Mouse (Mus musculus): Measurements from ENCODE around the gene Pdcd1lg2. TPM values are rescaled to one million over a fixed set of nuclear protein-coding genes. Genes with fewer than 3 reads are reported as not detected.

Gene Pdcd1lg2
- polyA plus RNA-seq, 1 experiment from 2014 or later = not detected

- Histone ChIP-seq H3K27ac (no peak overlapping the region), H3K9ac (no peak overlapping the region), H3K4me3 (no peak overlapping the region), H3K4me2 (replicated peaks) (no peak overlapping the region), H3K9me3 (replicated peaks) (no peaks in the 10 kb centered on the region), H3K36me3 (no peaks in the 10 kb centered on the region), H3K4me1 (no peaks in the 10 kb centered on the region), H3K27me3 (no peaks in the 10 kb centered on the region)
- ATAC-seq (ENCODE audit: low FRiP score) = no peak
- 100% methylated on average over 1 of the region's 1 CpGs for WGBS
Measured at GRCm38 (mm10) chr19:29388818-29389217, 21.9 kb upstream of the Pdcd1lg2 start.

GRCm38 (mm10) chr19:29390483-29390882, 20.2 kb upstream of the Pdcd1lg2 start:
- ATAC-seq (ENCODE audit: low FRiP score) = no peak
- Histone ChIP-seq H3K4me1 (no peaks in the 10 kb centered on the region), H3K27me3 (no peaks in the 10 kb centered on the region), H3K9me3 (replicated peaks) (no peaks in the 10 kb centered on the region), H3K27ac (no peak overlapping the region), H3K4me3 (no peak overlapping the region), H3K36me3 (no peaks in the 10 kb centered on the region), H3K9ac (no peak overlapping the region), H3K4me2 (replicated peaks) (no peak overlapping the region)
- 83% methylated on average over 5 of the region's 5 CpGs for WGBS

GRCm38 (mm10) chr19:29391279-29391678, 19.4 kb upstream of the Pdcd1lg2 start:
- H3K9ac ChIP-seq = no peak overlapping the region
- WGBS = 81% methylated on average over 4 of the region's 4 CpGs
- no peak overlapping the region for H3K4me3 ChIP-seq
- no peak for ATAC-seq (ENCODE audit: low FRiP score)
- no peak overlapping the region for H3K27ac ChIP-seq
- H3K4me1 ChIP-seq = no peaks in the 10 kb centered on the region
- H3K9me3 ChIP-seq (replicated peaks) = no peaks in the 10 kb centered on the region
- H3K36me3 ChIP-seq = no peaks in the 10 kb centered on the region
- no peak overlapping the region for H3K4me2 ChIP-seq (replicated peaks)
- H3K27me3 ChIP-seq = no peaks in the 10 kb centered on the region

- H3K36me3 ChIP-seq = no peaks in the 10 kb centered on the region
- H3K9ac ChIP-seq = no peak overlapping the region
- no peak overlapping the region for H3K4me2 ChIP-seq (replicated peaks)
- no peaks in the 10 kb centered on the region for H3K27me3 ChIP-seq
- WGBS = 94% methylated on average over 9 of the region's 9 CpGs
- no peak overlapping the region for H3K27ac ChIP-seq
- no peak overlapping the region for H3K4me3 ChIP-seq
- no peaks in the 10 kb centered on the region for H3K4me1 ChIP-seq
- H3K9me3 ChIP-seq (replicated peaks) = 0 out of 2 replicates have a peak, but pooled peaks cover 4% of the 10 kb centered on the region
- no peak for ATAC-seq (ENCODE audit: low FRiP score)
Measured at GRCm38 (mm10) chr19:29393333-29393732, 17.4 kb upstream of the Pdcd1lg2 start.

- Histone ChIP-seq H3K4me2 (replicated peaks) (no peak overlapping the region), H3K9me3 (replicated peaks) (0 out of 2 replicates have a peak, but pooled peaks cover 8% of the 10 kb centered on the region), H3K27ac (no peak overlapping the region), H3K36me3 (no peaks in the 10 kb centered on the region), H3K4me1 (no peaks in the 10 kb centered on the region), H3K27me3 (no peaks in the 10 kb centered on the region), H3K9ac (no peak overlapping the region), H3K4me3 (no peak overlapping the region)
- 92% methylated on average over 2 of the region's 2 CpGs for WGBS
- no peak for ATAC-seq (ENCODE audit: low FRiP score)
Measured at GRCm38 (mm10) chr19:29394721-29395120, 16.0 kb upstream of the Pdcd1lg2 start.

GRCm38 (mm10) chr19:29396353-29396752, 14.4 kb upstream of the Pdcd1lg2 start:
- Histone ChIP-seq H3K27ac (no peak overlapping the region), H3K9me3 (replicated peaks) (0 out of 2 replicates have a peak, but pooled peaks cover 8% of the 10 kb centered on the region), H3K36me3 (no peaks in the 10 kb centered on the region), H3K9ac (no peak overlapping the region), H3K27me3 (no peaks in the 10 kb centered on the region), H3K4me3 (no peak overlapping the region), H3K4me2 (replicated peaks) (no peak overlapping the region), H3K4me1 (no peaks in the 10 kb centered on the region)
- WGBS = 78% methylated on average over 1 of the region's 1 CpGs
- no peak for ATAC-seq (ENCODE audit: low FRiP score)

GRCm38 (mm10) chr19:29399786-29400185, 10.9 kb upstream of the Pdcd1lg2 start:
- 94% methylated on average over 4 of the region's 4 CpGs for WGBS
- no peaks in the 10 kb centered on the region for H3K27me3 ChIP-seq
- no peak for ATAC-seq (ENCODE audit: low FRiP score)

GRCm38 (mm10) chr19:29400466-29400865, 10.3 kb upstream of the Pdcd1lg2 start:
- ATAC-seq (ENCODE audit: low FRiP score) = no peak
- Histone ChIP-seq H3K9ac (no peak overlapping the region), H3K4me2 (replicated peaks) (no peak overlapping the region), H3K9me3 (replicated peaks) (0 out of 2 replicates have a peak, but pooled peaks cover 8% of the 10 kb centered on the region), H3K4me1 (peaks cover 4% of the 10 kb centered on the region; the same call in 1 of the 2 replicates), H3K36me3 (no peaks in the 10 kb centered on the region), H3K4me3 (no peak overlapping the region), H3K27ac (no peak overlapping the region), H3K27me3 (no peaks in the 10 kb centered on the region)
- 97% methylated on average over 3 of the region's 3 CpGs for WGBS

More at GRCm38 (mm10) chr19:29399786-29400185, 10.9 kb upstream of the Pdcd1lg2 start:
- Histone ChIP-seq H3K4me3 (no peak overlapping the region), H3K9me3 (replicated peaks) (0 out of 2 replicates have a peak, but pooled peaks cover 8% of the 10 kb centered on the region), H3K4me2 (replicated peaks) (no peak overlapping the region), H3K9ac (no peak overlapping the region), H3K27ac (no peak overlapping the region), H3K36me3 (no peaks in the 10 kb centered on the region), H3K4me1 (peaks cover 4% of the 10 kb centered on the region; the same call in 1 of the 2 replicates)

GRCm38 (mm10) chr19:29402621-29403020, 8.1 kb upstream of the Pdcd1lg2 start:
- H3K27me3 ChIP-seq = no peaks in the 10 kb centered on the region
- no peak overlapping the region for H3K9ac ChIP-seq
- no peaks in the 10 kb centered on the region for H3K36me3 ChIP-seq
- H3K9me3 ChIP-seq (replicated peaks) = 0 out of 2 replicates have a peak, but pooled peaks cover 8% of the 10 kb centered on the region
- H3K4me3 ChIP-seq = no peak overlapping the region
- H3K27ac ChIP-seq = no peak overlapping the region
- peaks cover 4% of the 10 kb centered on the region; the same call in 1 of the 2 replicates for H3K4me1 ChIP-seq
- 94% methylated on average over 4 of the region's 4 CpGs for WGBS
- no peak overlapping the region for H3K4me2 ChIP-seq (replicated peaks)
- ATAC-seq (ENCODE audit: low FRiP score) = no peak

GRCm38 (mm10) chr19:29403251-29403650, 7.5 kb upstream of the Pdcd1lg2 start:
- Histone ChIP-seq H3K9me3 (replicated peaks) (0 out of 2 replicates have a peak, but pooled peaks cover 4% of the 10 kb centered on the region), H3K9ac (no peak overlapping the region), H3K27me3 (no peaks in the 10 kb centered on the region), H3K36me3 (no peaks in the 10 kb centered on the region), H3K4me2 (replicated peaks) (no peak overlapping the region), H3K4me3 (no peak overlapping the region), H3K27ac (no peak overlapping the region), H3K4me1 (peaks cover 4% of the 10 kb centered on the region; the same call in 1 of the 2 replicates)
- WGBS = 85% methylated on average over 4 of the region's 4 CpGs
- no peak for ATAC-seq (ENCODE audit: low FRiP score)

- H3K27me3 ChIP-seq = no peaks in the 10 kb centered on the region; the same call in 1 of the 2 replicates
- H3K4me3 ChIP-seq = no peak overlapping the region
- H3K4me1 ChIP-seq = peaks cover 4% of the 10 kb centered on the region; the same call in 1 of the 2 replicates
- no peak for ATAC-seq (ENCODE audit: low FRiP score)
- no peak overlapping the region for H3K9ac ChIP-seq
- H3K36me3 ChIP-seq = no peaks in the 10 kb centered on the region
- WGBS = 71% methylated on average over 2 of the region's 2 CpGs
- no peaks in the 10 kb centered on the region for H3K9me3 ChIP-seq (replicated peaks)
- no peak overlapping the region for H3K4me2 ChIP-seq (replicated peaks)
- H3K27ac ChIP-seq = no peak overlapping the region
Measured at GRCm38 (mm10) chr19:29405388-29405787, 5.3 kb upstream of the Pdcd1lg2 start.

GRCm38 (mm10) chr19:29406042-29407017, 4.4 kb upstream of the Pdcd1lg2 start:
- Histone ChIP-seq H3K36me3 (no peaks in the 10 kb centered on the region), H3K9ac (no peak overlapping the region), H3K9me3 (replicated peaks) (no peaks in the 10 kb centered on the region), H3K4me1 (peaks cover 4% of the 10 kb centered on the region; the same call in 1 of the 2 replicates), H3K27me3 (no peaks in the 10 kb centered on the region; the same call in 1 of the 2 replicates), H3K27ac (no peak overlapping the region), H3K4me2 (replicated peaks) (no peak overlapping the region), H3K4me3 (no peak overlapping the region)
- 72% methylated on average over 18 of the region's 18 CpGs for WGBS
- no peak for ATAC-seq (ENCODE audit: low FRiP score)

Data from hindbrain, embryonic 12.5 days (tissue).